Mouse (Mus musculus): Measurements from ENCODE around the gene Atp9a. TPM values are rescaled to one million over a fixed set of nuclear protein-coding genes. Genes with fewer than 3 reads are reported as not detected.

The Atp9a gene
- polyA plus RNA-seq, 1 experiment, result 28.9 TPM

GRCm38 (mm10) chr2:168731258-168731657 lies 11.0 kb downstream of the Atp9a start:
- H3K9ac ChIP-seq (ENCODE audit: low read depth, poor library complexity, severe bottlenecking), result no peak overlapping the region
- no peak for TF ChIP-seq EP300 (IDR thresholded peaks at IDR 0.05; ENCODE audit: insufficient read depth, low read depth, low read length)
- TF ChIP-seq CTCF (IDR thresholded peaks at IDR 0.05; ENCODE audit: low read depth, low read length), result no peak
- TF ChIP-seq POLR2A (IDR thresholded peaks at IDR 0.05; ENCODE audit: insufficient read depth, low read length), result no peak
- no peaks in the 10 kb centered on the region for H3K36me3 ChIP-seq (ENCODE audit: control insufficient read depth, insufficient read depth, low read length, poor library complexity, severe bottlenecking)
- peaks cover 1% of the 10 kb centered on the region; the same call in 1 of the 2 replicates for H3K9me3 ChIP-seq (replicated peaks; ENCODE audit: control insufficient read depth, insufficient read depth, low read length, poor library complexity, severe bottlenecking)
- H3K27ac ChIP-seq (ENCODE audit: insufficient read depth, low read length), result no peak overlapping the region
- H3K4me1 ChIP-seq (ENCODE audit: control insufficient read depth, insufficient read depth, low read length), result no peaks in the 10 kb centered on the region
- H3K4me3 ChIP-seq (ENCODE audit: low read depth, low read length), result no peak overlapping the region
- H3K27me3 ChIP-seq (ENCODE audit: control insufficient read depth, insufficient read depth, low read length, poor library complexity, severe bottlenecking), result no peaks in the 10 kb centered on the region

DNA sequence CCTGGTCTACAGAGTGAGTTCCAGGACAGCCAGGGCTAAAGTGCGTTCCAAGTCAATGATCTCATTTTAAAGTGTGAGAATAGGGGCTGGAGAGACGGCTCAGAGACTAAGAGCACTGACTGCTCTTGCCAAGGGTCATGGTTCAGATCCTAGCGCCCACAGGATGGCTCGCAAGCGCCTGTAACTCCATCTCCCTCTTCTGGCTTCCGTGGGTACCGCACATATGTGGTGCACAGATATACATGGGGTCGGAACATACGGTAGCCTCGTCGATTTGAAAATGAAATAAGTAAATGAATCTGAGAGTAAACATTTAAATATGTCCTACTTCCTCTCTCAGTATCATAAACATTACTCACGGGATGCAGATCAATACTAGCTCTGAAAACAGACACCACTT lies 12.5 kb downstream of the Atp9a start:
- H3K9ac ChIP-seq (ENCODE audit: low read depth, poor library complexity, severe bottlenecking), result no peak overlapping the region
- no peaks in the 10 kb centered on the region for H3K36me3 ChIP-seq (ENCODE audit: control insufficient read depth, insufficient read depth, low read length, poor library complexity, severe bottlenecking)
- no peaks in the 10 kb centered on the region for H3K27me3 ChIP-seq (ENCODE audit: control insufficient read depth, insufficient read depth, low read length, poor library complexity, severe bottlenecking)
- H3K27ac ChIP-seq (ENCODE audit: insufficient read depth, low read length), result no peak overlapping the region
- no peak overlapping the region for H3K4me3 ChIP-seq (ENCODE audit: low read depth, low read length)
- no peak for TF ChIP-seq POLR2A (IDR thresholded peaks at IDR 0.05; ENCODE audit: insufficient read depth, low read length)
- peak; percentile 38 for TF ChIP-seq CTCF (IDR thresholded peaks at IDR 0.05; ENCODE audit: low read depth, low read length)
- no peaks in the 10 kb centered on the region for H3K4me1 ChIP-seq (ENCODE audit: control insufficient read depth, insufficient read depth, low read length)
- peaks cover 9% of the 10 kb centered on the region for H3K9me3 ChIP-seq (replicated peaks; ENCODE audit: control insufficient read depth, insufficient read depth, low read length, poor library complexity, severe bottlenecking)

GRCm38 (mm10) chr2:168728045-168728444 lies 14.2 kb downstream of the Atp9a start:
- no peak overlapping the region for H3K9ac ChIP-seq (ENCODE audit: low read depth, poor library complexity, severe bottlenecking)
- no peak for TF ChIP-seq POLR2A (IDR thresholded peaks at IDR 0.05; ENCODE audit: insufficient read depth, low read length)
- TF ChIP-seq CTCF (IDR thresholded peaks at IDR 0.05; ENCODE audit: low read depth, low read length), result no peak
- TF ChIP-seq EP300 (IDR thresholded peaks at IDR 0.05; ENCODE audit: insufficient read depth, low read depth, low read length), result no peak
- H3K4me3 ChIP-seq (ENCODE audit: low read depth, low read length), result no peak overlapping the region
- H3K27me3 ChIP-seq (ENCODE audit: control insufficient read depth, insufficient read depth, low read length, poor library complexity, severe bottlenecking), result no peaks in the 10 kb centered on the region
- H3K9me3 ChIP-seq (replicated peaks; ENCODE audit: control insufficient read depth, insufficient read depth, low read length, poor library complexity, severe bottlenecking), result peaks cover 9% of the 10 kb centered on the region
- no peaks in the 10 kb centered on the region for H3K4me1 ChIP-seq (ENCODE audit: control insufficient read depth, insufficient read depth, low read length)
- H3K36me3 ChIP-seq (ENCODE audit: control insufficient read depth, insufficient read depth, low read length, poor library complexity, severe bottlenecking), result no peaks in the 10 kb centered on the region
- H3K27ac ChIP-seq (ENCODE audit: insufficient read depth, low read length), result no peak overlapping the region

DNA sequence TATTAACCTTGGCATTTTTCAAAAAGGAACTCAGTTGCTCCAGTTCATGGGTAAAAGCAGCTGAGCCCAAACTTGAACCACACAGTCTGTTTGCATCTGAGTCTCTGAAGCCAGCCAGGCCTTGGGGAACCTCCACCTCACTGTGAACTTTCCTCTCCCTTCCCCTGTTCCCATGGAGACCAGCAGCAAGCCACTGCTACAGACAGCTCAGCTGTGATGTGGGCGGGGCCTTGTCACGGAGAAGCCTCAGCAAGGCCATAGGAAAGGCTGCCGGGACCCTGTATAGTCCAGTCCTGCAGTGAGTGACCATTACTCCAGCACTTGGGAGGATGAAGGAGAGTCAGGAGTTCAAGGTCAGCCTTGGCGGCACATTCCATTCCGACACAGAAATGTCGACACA lies 16.2 kb downstream of the Atp9a start:
- Histone ChIP-seq H3K27me3 (ENCODE audit: control insufficient read depth, insufficient read depth, low read length, poor library complexity, severe bottlenecking) (no peaks in the 10 kb centered on the region), H3K4me1 (ENCODE audit: control insufficient read depth, insufficient read depth, low read length) (no peaks in the 10 kb centered on the region), H3K27ac (ENCODE audit: insufficient read depth, low read length) (no peak overlapping the region), H3K9me3 (replicated peaks; ENCODE audit: control insufficient read depth, insufficient read depth, low read length, poor library complexity, severe bottlenecking) (peaks cover 9% of the 10 kb centered on the region), H3K36me3 (ENCODE audit: control insufficient read depth, insufficient read depth, low read length, poor library complexity, severe bottlenecking) (no peaks in the 10 kb centered on the region), H3K4me3 (ENCODE audit: low read depth, low read length) (no peak overlapping the region), H3K9ac (ENCODE audit: low read depth, poor library complexity, severe bottlenecking) (no peak overlapping the region)
- TF ChIP-seq POLR2A (IDR thresholded peaks at IDR 0.05; ENCODE audit: insufficient read depth, low read length) (no peak), EP300 (IDR thresholded peaks at IDR 0.05; ENCODE audit: insufficient read depth, low read depth, low read length) (no peak), CTCF (IDR thresholded peaks at IDR 0.05; ENCODE audit: low read depth, low read length) (no peak)

GRCm38 (mm10) chr2:168721313-168721712 lies 20.9 kb downstream of the Atp9a start:
- Histone ChIP-seq H3K9me3 (replicated peaks; ENCODE audit: control insufficient read depth, insufficient read depth, low read length, poor library complexity, severe bottlenecking) (peaks cover 8% of the 10 kb centered on the region), H3K9ac (ENCODE audit: low read depth, poor library complexity, severe bottlenecking) (no peak overlapping the region), H3K4me3 (ENCODE audit: low read depth, low read length) (no peak overlapping the region), H3K4me1 (ENCODE audit: control insufficient read depth, insufficient read depth, low read length) (peaks cover 4% of the 10 kb centered on the region), H3K27ac (ENCODE audit: insufficient read depth, low read length) (no peak overlapping the region), H3K27me3 (ENCODE audit: control insufficient read depth, insufficient read depth, low read length, poor library complexity, severe bottlenecking) (no peaks in the 10 kb centered on the region), H3K36me3 (ENCODE audit: control insufficient read depth, insufficient read depth, low read length, poor library complexity, severe bottlenecking) (no peaks in the 10 kb centered on the region)
- no peak for TF ChIP-seq CTCF (IDR thresholded peaks at IDR 0.05; ENCODE audit: low read depth, low read length)
- TF ChIP-seq EP300 (IDR thresholded peaks at IDR 0.05; ENCODE audit: insufficient read depth, low read depth, low read length), result no peak
- no peak for TF ChIP-seq POLR2A (IDR thresholded peaks at IDR 0.05; ENCODE audit: insufficient read depth, low read length)

DNA sequence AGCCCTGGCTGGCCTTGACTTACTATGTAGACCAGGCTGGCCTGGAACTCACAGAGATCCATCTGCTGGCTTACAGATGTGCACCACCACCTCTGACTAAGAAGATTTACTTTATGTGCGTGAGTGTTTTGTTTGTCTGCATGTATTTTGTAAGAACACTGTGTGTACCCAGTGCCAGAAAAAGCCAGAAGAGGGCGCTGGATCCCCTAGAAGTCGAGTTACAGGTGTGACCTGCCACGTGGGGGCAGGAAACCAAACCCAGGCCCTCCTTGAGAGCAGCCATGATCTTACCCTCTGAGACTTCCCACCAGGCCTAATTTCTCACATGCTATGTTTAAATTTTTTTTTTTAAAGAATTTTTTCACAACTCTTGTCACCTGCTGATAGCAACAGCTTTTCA lies 22.5 kb downstream of the Atp9a start:
- Histone ChIP-seq H3K4me3 (ENCODE audit: low read depth, low read length) (no peak overlapping the region), H3K27me3 (ENCODE audit: control insufficient read depth, insufficient read depth, low read length, poor library complexity, severe bottlenecking) (no peaks in the 10 kb centered on the region), H3K4me1 (ENCODE audit: control insufficient read depth, insufficient read depth, low read length) (peaks cover 4% of the 10 kb centered on the region), H3K36me3 (ENCODE audit: control insufficient read depth, insufficient read depth, low read length, poor library complexity, severe bottlenecking) (no peaks in the 10 kb centered on the region), H3K27ac (ENCODE audit: insufficient read depth, low read length) (no peak overlapping the region), H3K9me3 (replicated peaks; ENCODE audit: control insufficient read depth, insufficient read depth, low read length, poor library complexity, severe bottlenecking) (no peaks in the 10 kb centered on the region; the same call in 1 of the 2 replicates), H3K9ac (ENCODE audit: low read depth, poor library complexity, severe bottlenecking) (no peak overlapping the region)
- TF ChIP-seq EP300 (IDR thresholded peaks at IDR 0.05; ENCODE audit: insufficient read depth, low read depth, low read length) (no peak), CTCF (IDR thresholded peaks at IDR 0.05; ENCODE audit: low read depth, low read length) (peak; percentile 61)
